Comparison of ENCODE assay signal across 14 mouse cellular contexts in genomic region chr5:134549640-134550168, GRCm38 (mm10). TPM values are rescaled to one million over a fixed set of nuclear protein-coding genes. Genes with fewer than 3 reads are reported as not detected.
DNase-seq lines count a peak whose midpoint lies in the region; ATAC-seq and TF ChIP-seq lines count a peak whose summit lies in the region.
"Had no signal": no experiment of that assay in that cellular context is flagged by ENCODE, and none has a peak within 500 bp of the region (broad histone marks: within the 10 kb centered on the region; RNA-seq: fewer than 3 reads in every experiment).

No protein-coding gene starts in this region.

- no peak overlapping the region for H3K9ac ChIP-seq in forebrain, embryonic 11.5 days (ENCODE audit: low read length)
- H3K9ac ChIP-seq in neural tube, embryonic 14.5 days (replicated peaks; ENCODE audit: low read depth, low read length), result no peak overlapping the region
- H3K9ac ChIP-seq: liver, embryonic 12.5 days had no signal

- peaks cover 45% of the 10 kb centered on the region for H3K4me1 ChIP-seq in forebrain, embryonic 10.5 days
- H3K4me1 ChIP-seq in forebrain, embryonic 11.5 days (replicated peaks; ENCODE audit: control insufficient read depth, insufficient read depth, low read length), result peaks cover 12% of the 10 kb centered on the region
- peaks cover 36% of the 10 kb centered on the region for H3K4me1 ChIP-seq in neural tube, embryonic 14.5 days (ENCODE audit: control insufficient read depth, insufficient read depth, low read length)
- peaks cover 15% of the 10 kb centered on the region for H3K4me1 ChIP-seq in lung, adult 2 months (ENCODE audit: control insufficient read depth, insufficient read depth, low read length)

- TF ChIP-seq CTCF in left cerebral cortex, adult 2 months (IDR thresholded peaks at IDR 0.05), result no peak
- TF ChIP-seq CTCF in lung, adult 2 months (IDR thresholded peaks at IDR 0.05; ENCODE audit: insufficient read depth, low read length), result no peak

- no peak for DNase-seq in forebrain, embryonic 10.5 days (ENCODE audit: extremely low spot score, low spot score)
- no peak for DNase-seq in forebrain, embryonic 11.5 days (ENCODE audit: low spot score)
- DNase-seq in left cerebral cortex, adult 2 months (ENCODE audit: extremely low spot score in 1 of 2, low spot score in 2 of 2), result no peak
- DNase-seq in left cerebral cortex, postnatal 36 days (ENCODE audit: low spot score in 2 of 2), result no peak
- peak; percentile 23 for DNase-seq in induced T-regulatory cell, adult 2 months (ENCODE audit: low read depth)
- no peak for DNase-seq in layer of hippocampus, postnatal 25 days (ENCODE audit: extremely low spot score in 1 of 2, low spot score in 1 of 2)
- DNase-seq in lung, adult 2 months, result no peak
- DNase-seq: layer of hippocampus, postnatal 36 days had no signal

- peaks cover 3% of the 10 kb centered on the region for H3K36me3 ChIP-seq in forebrain, embryonic 10.5 days (replicated peaks)
- H3K36me3 ChIP-seq in forebrain, embryonic 11.5 days (ENCODE audit: control insufficient read depth, insufficient read depth, low read length), result no peaks in the 10 kb centered on the region
- no peaks in the 10 kb centered on the region; the same call in 1 of the 2 replicates for H3K36me3 ChIP-seq in neural tube, embryonic 14.5 days (ENCODE audit: control insufficient read depth, insufficient read depth, low read length)
- H3K36me3 ChIP-seq: G1E; liver, embryonic 12.5 days had no signal

- H3K4me2 ChIP-seq in forebrain, embryonic 11.5 days (ENCODE audit: low read depth, low read length, severe bottlenecking), result no peak overlapping the region
- H3K4me2 ChIP-seq in neural tube, embryonic 14.5 days (ENCODE audit: low read depth, low read length), result peak overlapping the region; percentile 72

- no peaks in the 10 kb centered on the region for H3K9me3 ChIP-seq in forebrain, embryonic 10.5 days
- H3K9me3 ChIP-seq in forebrain, embryonic 11.5 days (ENCODE audit: control insufficient read depth, low read length), result no peaks in the 10 kb centered on the region
- no peaks in the 10 kb centered on the region for H3K9me3 ChIP-seq in neural tube, embryonic 14.5 days (ENCODE audit: control insufficient read depth, low read length)
- H3K9me3 ChIP-seq: G1E; liver, embryonic 12.5 days had no signal

- intact Hi-C loops in left cerebral cortex, adult 2 months (cut with DNase I), result no loop called here
- intact Hi-C loops in left cerebral cortex, postnatal 36 days (cut with DNase I), result loop anchor here (2.0 kb wide), 1 partner anchor 37 kb away; no protein-coding TSS in a partner anchor

- TF ChIP-seq POLR2A in lung, adult 2 months (IDR thresholded peaks at IDR 0.05; ENCODE audit: borderline replicate concordance, extremely low read depth, low read depth, low read length), result no peak

- ATAC-seq in forebrain, embryonic 11.5 days (replicated peaks; ENCODE audit: low FRiP score), result no peak
- no peak for ATAC-seq in neural tube, embryonic 14.5 days (ENCODE audit: low read depth)
- ATAC-seq: inflammation-experienced regulatory T-cells, adult 6 months; liver, embryonic 12.5 days had no signal

- H3K27ac ChIP-seq in forebrain, embryonic 10.5 days, result no peak overlapping the region
- H3K27ac ChIP-seq in forebrain, embryonic 11.5 days (ENCODE audit: low read depth, low read length), result no peak overlapping the region
- 0 out of 2 replicates have a peak overlapping the region, but pooled peaks have one; percentile 15 for H3K27ac ChIP-seq in left cerebral cortex, adult 2 months
- H3K27ac ChIP-seq in neural tube, embryonic 14.5 days (ENCODE audit: low read depth, low read length), result no peak overlapping the region
- H3K27ac ChIP-seq: liver, embryonic 12.5 days had no signal

- 78% methylated on average over 3 of the region's 3 CpGs for WGBS in forebrain, embryonic 10.5 days
- 84% methylated on average over 3 of the region's 3 CpGs for WGBS in forebrain, embryonic 11.5 days
- WGBS in neural tube, embryonic 14.5 days, result 76% methylated on average over 2 of the region's 3 CpGs
- WGBS in lung, adult 2 months, result 85% methylated on average over 3 of the region's 3 CpGs

- no peaks in the 10 kb centered on the region for H3K27me3 ChIP-seq in forebrain, embryonic 10.5 days (ENCODE audit: poor library complexity, severe bottlenecking)
- H3K27me3 ChIP-seq in forebrain, embryonic 11.5 days (ENCODE audit: control insufficient read depth, insufficient read depth, low read length), result no peaks in the 10 kb centered on the region
- H3K27me3 ChIP-seq in neural tube, embryonic 14.5 days (ENCODE audit: control insufficient read depth, insufficient read depth, low read length), result no peaks in the 10 kb centered on the region

- peak overlapping the region; percentile 94; the same call in 1 of the 2 replicates for H3K4me3 ChIP-seq in forebrain, embryonic 10.5 days
- no peak overlapping the region for H3K4me3 ChIP-seq in forebrain, embryonic 11.5 days (ENCODE audit: low read depth, low read length)
- no peak overlapping the region for H3K4me3 ChIP-seq in left cerebral cortex, adult 2 months
- 0 out of 2 replicates have a peak overlapping the region, but pooled peaks have one; percentile 7 for H3K4me3 ChIP-seq in neural tube, embryonic 14.5 days (ENCODE audit: low read depth, low read length)
- no peak overlapping the region for H3K4me3 ChIP-seq in lung, adult 2 months (replicated peaks; ENCODE audit: extremely low read depth, low read depth, low read length)
- H3K4me3 ChIP-seq: liver, embryonic 12.5 days had no signal

RNA-seq across cellular contexts. Expression of gene Clip2, which starts 2.5 kb away (rescaled TPM):
- 4.2 and 4.5 TPM in 2 replicates for polyA plus RNA-seq in forebrain, embryonic 10.5 days (2016; fragmentation: Nextera tagmentation; extraction: Ambion mirVana)
- 6.1 and 6.8 TPM in 2 replicates for polyA plus RNA-seq in forebrain, embryonic 11.5 days (2014; fragmentation: Nextera tagmentation; extraction: Ambion mirVana)
- total RNA-seq in left cerebral cortex, adult 2 months (2021), result 100 to 1,000 TPM; 116 to 123 TPM
- 100 to 1,000 TPM; 111 TPM for total RNA-seq in left cerebral cortex, postnatal 36 days (2021)
- polyA plus RNA-seq in neural tube, embryonic 14.5 days (2014; fragmentation: Nextera tagmentation; extraction: Ambion mirVana), result 15.4 and 17.1 TPM in 2 replicates
- 100 to 1,000 TPM in 1 of 2 experiments, 10 to 100 TPM in 1; 99.8 to 101 TPM for total RNA-seq in layer of hippocampus, postnatal 25 days (2021)
- polyA plus RNA-seq in lung, adult 2 months (2012; rRNA removed), result 21.9 and 23.0 TPM in 2 replicates

RNA-seq across cellular contexts. Expression of gene Syna, which starts 10.3 kb away (rescaled TPM):
- 0.10 TPM in 1 of 2 replicates, not detected in the other for polyA plus RNA-seq in forebrain, embryonic 10.5 days (2016; fragmentation: Nextera tagmentation; extraction: Ambion mirVana)
- not detected in 2 replicates for polyA plus RNA-seq in forebrain, embryonic 11.5 days (2014; fragmentation: Nextera tagmentation; extraction: Ambion mirVana)
- total RNA-seq in left cerebral cortex, adult 2 months (2021), result under 1 TPM; 0.21 to 0.34 TPM
- under 1 TPM; 0.15 to 0.18 TPM for total RNA-seq in left cerebral cortex, postnatal 36 days (2021)
- 0.26 TPM in 1 of 2 replicates, not detected in the other for polyA plus RNA-seq in neural tube, embryonic 14.5 days (2014; fragmentation: Nextera tagmentation; extraction: Ambion mirVana)
- 1 to 10 TPM; 5.1 to 6.7 TPM for total RNA-seq in layer of hippocampus, postnatal 25 days (2021)
- polyA plus RNA-seq in lung, adult 2 months (2012; rRNA removed), result 0.14 and 0.24 TPM in 2 replicates
- total RNA-seq: granulocyte monocyte progenitor cell, adult 5-6 weeks; megakaryocyte progenitor cell, adult 5-6 weeks had no signal
- polyA plus RNA-seq: G1E; liver, embryonic 12.5 days had no signal

RNA-seq across cellular contexts. Expression of gene Rfc2, which starts 31.5 kb away (rescaled TPM):
- polyA plus RNA-seq in forebrain, embryonic 10.5 days (2016; fragmentation: Nextera tagmentation; extraction: Ambion mirVana), result 440 and 447 TPM in 2 replicates
- polyA plus RNA-seq in forebrain, embryonic 11.5 days (2014; fragmentation: Nextera tagmentation; extraction: Ambion mirVana), result 375 and 391 TPM in 2 replicates
- total RNA-seq in left cerebral cortex, adult 2 months (2021), result 10 to 100 TPM; 60.0 to 64.2 TPM
- total RNA-seq in left cerebral cortex, postnatal 36 days (2021), result 10 to 100 TPM; 54.7 to 66.9 TPM
- polyA plus RNA-seq in neural tube, embryonic 14.5 days (2014; fragmentation: Nextera tagmentation; extraction: Ambion mirVana), result 163 and 180 TPM in 2 replicates
- 10 to 100 TPM; 57.0 to 57.5 TPM for total RNA-seq in layer of hippocampus, postnatal 25 days (2021)
- polyA plus RNA-seq in lung, adult 2 months (2012; rRNA removed), result 40.8 and 58.3 TPM in 2 replicates

Comparison
In these comparisons a context has a peak if more than half of its experiments do, and no peak if none do; other contexts are left out.
1. H3K4me3 ChIP-seq: peak in forebrain, embryonic 10.5 days (single experiment) and neural tube, embryonic 14.5 days (single experiment); none in forebrain, embryonic 11.5 days (single experiment), left cerebral cortex, adult 2 months (single experiment) and lung, adult 2 months (single experiment).